Mouse (Mus musculus) megakaryocyte, embryonic 14.5 days (primary cell): ENCODE measurements around the gene 9230104L09Rik.

Experiments used
- FLI1 ChIP-seq: IDR thresholded peaks from 2 replicates; pipeline ENCODE4 v1.6.1; 2012; ENCODE audit warnings: low read length, inconsistent platforms, mixed read lengths
- GATA1 ChIP-seq: IDR thresholded peaks from 3 replicates; pipeline ENCODE4 v1.6.1; 2012; ENCODE audit warnings: mixed read lengths, low read length, inconsistent platforms, borderline replicate concordance

GRCm38 (mm10) chr2:148861693-148862092, 3.1 kb downstream of the 9230104L09Rik start:
- TF ChIP-seq GATA1 (no peak), FLI1 (no peak)
